Mouse (Mus musculus) CH12.LX (cell line): ENCODE data around the gene Taar7a. TPM values are rescaled to one million over a fixed set of nuclear protein-coding genes. Genes with fewer than 3 reads are reported as not detected.
A peak's percentile ranks its signal among the peaks of the same experiment; 100 is the strongest.

ENCODE experiments used
- DNase-seq: peaks from one replicate; pipeline ENCODE4 v3.0.0-alpha.2; 2013; ENCODE audit errors: extremely low read depth
- H3K27ac ChIP-seq: 2 replicates; pipeline ENCODE4 v1.5.1; 2012; ENCODE audit warnings: low read depth, mild to moderate bottlenecking, control low read depth, moderate library complexity; ENCODE audit not compliant: insufficient read depth
- H3K27me3 ChIP-seq: replicated peaks from 2 replicates; pipeline ENCODE3; 2012; ENCODE audit warnings: inconsistent platforms
- H3K36me3 ChIP-seq, 2 experiments: replicated peaks in 1 of 2; 2 replicates each; pipeline versions ENCODE3 to v1.6.1; 2012; ENCODE audit warnings: inconsistent platforms in 1 of 2, low read length in 1 of 2, mild to moderate bottlenecking in 1 of 2, mixed read lengths in 1 of 2, moderate library complexity in 1 of 2; ENCODE audit not compliant: control insufficient read depth in 1 of 2, insufficient read depth in 1 of 2
- H3K4me1 ChIP-seq, 2 experiments: 2 replicates each; pipeline ENCODE4 v1.6.1; 2012; ENCODE audit warnings: inconsistent platforms in 1 of 2, moderate library complexity in 1 of 2; ENCODE audit not compliant: insufficient read depth in 2 of 2, control insufficient read depth in 1 of 2
- H3K4me2 ChIP-seq: 2 replicates; pipeline ENCODE4 v1.6.1; 2012; ENCODE audit warnings: low read depth, mild to moderate bottlenecking, control low read depth; ENCODE audit not compliant: poor library complexity, insufficient read depth, severe bottlenecking
- H3K4me3 ChIP-seq, 3 experiments: fragments of 150-350 bp in 1 of 3; sonication (generic) in 1 of 3; replicated peaks in 1 of 3; 2 replicates each; pipeline versions ENCODE3 to v1.5.1; 2011 to 2012; ENCODE audit warnings: low read depth in 2 of 3, low read length in 2 of 3, mild to moderate bottlenecking in 2 of 3, moderate library complexity in 2 of 3, control low read depth in 1 of 3, improper control_type of control experiment in 1 of 3, inconsistent platforms in 1 of 3, mixed read lengths in 1 of 3; ENCODE audit not compliant: poor library complexity in 1 of 3
- H3K79me2 ChIP-seq: replicated peaks from 2 replicates; pipeline ENCODE4 v1.6.1; 2012; ENCODE audit warnings: mild to moderate bottlenecking, moderate library complexity; ENCODE audit not compliant: control insufficient read depth, poor library complexity, insufficient read depth, severe bottlenecking; ENCODE audit errors: extremely low read depth
- H3K9ac ChIP-seq: 2 replicates; pipeline ENCODE4 v1.6.1; 2012; ENCODE audit warnings: low read depth, mild to moderate bottlenecking, control low read depth, moderate library complexity; ENCODE audit not compliant: insufficient read depth
- H3K9me3 ChIP-seq: replicated peaks from 2 replicates; pipeline ENCODE3; 2012; ENCODE audit warnings: low read length, inconsistent platforms, mixed read lengths
- CHD1 ChIP-seq: IDR thresholded peaks from 2 replicates; pipeline ENCODE4 v1.6.1; 2012; ENCODE audit warnings: low read depth, low read length, improper control_type of control experiment, inconsistent platforms
- CHD2 ChIP-seq: IDR thresholded peaks from 2 replicates; pipeline ENCODE4 v1.6.1; 2011; ENCODE audit warnings: low read length, improper control_type of control experiment
- CTCF ChIP-seq, 2 experiments: IDR thresholded peaks in 1 of 2; conservative IDR thresholded peaks in 1 of 2; 2 replicates each; pipeline ENCODE4 v1.5.1; 2011 to 2012; ENCODE audit warnings: low read depth in 2 of 2, low read length in 2 of 2, improper control_type of control experiment in 1 of 2, inconsistent platforms in 1 of 2, mild to moderate bottlenecking in 1 of 2, moderate library complexity in 1 of 2
- EP300 ChIP-seq: IDR thresholded peaks from 2 replicates; pipeline ENCODE4 v1.6.1; 2011; ENCODE audit warnings: low read length, improper control_type of control experiment
- ETS1 ChIP-seq: conservative IDR thresholded peaks from 2 replicates; pipeline ENCODE4 v1.6.1; 2012; ENCODE audit warnings: low read depth, mild to moderate bottlenecking, inconsistent platforms, low read length, improper control_type of control experiment, moderate library complexity
- IRF4 ChIP-seq: IDR thresholded peaks from 2 replicates; pipeline ENCODE4 v1.6.1; 2014; ENCODE audit warnings: low read depth, mild to moderate bottlenecking, inconsistent platforms, low read length, improper control_type of control experiment
- KAT2A ChIP-seq: IDR thresholded peaks from 2 replicates; pipeline ENCODE4 v1.6.1; 2012; ENCODE audit warnings: low read length, improper control_type of control experiment, inconsistent platforms; ENCODE audit not compliant: insufficient replicate concordance
- MAX ChIP-seq: IDR thresholded peaks from 2 replicates; pipeline ENCODE4 v1.6.1; 2011; ENCODE audit warnings: low read length, improper control_type of control experiment
- MAZ ChIP-seq: IDR thresholded peaks from 2 replicates; pipeline ENCODE4 v1.6.1; 2012; ENCODE audit warnings: low read depth, mild to moderate bottlenecking, inconsistent platforms, low read length, improper control_type of control experiment, moderate library complexity
- MEF2A ChIP-seq: IDR thresholded peaks from 2 replicates; pipeline ENCODE4 v1.6.1; 2014; ENCODE audit warnings: low read depth, mild to moderate bottlenecking, inconsistent platforms, low read length, improper control_type of control experiment, borderline replicate concordance
- POLR2A ChIP-seq: IDR thresholded peaks from 2 replicates; pipeline ENCODE4 v1.6.1; 2011; ENCODE audit warnings: low read depth, mild to moderate bottlenecking, improper control_type of control experiment, low read length
- POLR2AphosphoS2 ChIP-seq: IDR thresholded peaks from 2 replicates; pipeline ENCODE4 v1.6.1; 2011; ENCODE audit warnings: low read depth, low read length, improper control_type of control experiment
- RAD21 ChIP-seq: IDR thresholded peaks from 2 replicates; pipeline ENCODE4 v1.6.1; 2011; ENCODE audit warnings: low read depth, mild to moderate bottlenecking, low read length, improper control_type of control experiment, moderate library complexity
- RCOR1 ChIP-seq: conservative IDR thresholded peaks from 2 replicates; pipeline ENCODE4 v1.6.1; 2012; ENCODE audit warnings: low read depth, mild to moderate bottlenecking, inconsistent platforms, low read length, improper control_type of control experiment
- SIN3A ChIP-seq: IDR thresholded peaks from 2 replicates; pipeline ENCODE4 v1.6.1; 2012; ENCODE audit warnings: low read length, improper control_type of control experiment, inconsistent platforms
- SMC3 ChIP-seq: IDR thresholded peaks from 2 replicates; pipeline ENCODE4 v1.6.1; 2011; ENCODE audit warnings: low read depth, low read length, improper control_type of control experiment
- TCF12 ChIP-seq: IDR thresholded peaks from 2 replicates; pipeline ENCODE4 v1.6.1; 2014; ENCODE audit warnings: low read depth, mild to moderate bottlenecking, inconsistent platforms, low read length, improper control_type of control experiment
- USF1 ChIP-seq: IDR thresholded peaks from 2 replicates; pipeline ENCODE4 v1.6.1; 2014; ENCODE audit warnings: low read depth, mild to moderate bottlenecking, inconsistent platforms, low read length, improper control_type of control experiment
- ZC3H11A ChIP-seq: IDR thresholded peaks from 2 replicates; pipeline ENCODE4 v1.6.1; 2012; ENCODE audit warnings: low read depth, mild to moderate bottlenecking, inconsistent platforms, low read length, improper control_type of control experiment
- dilution Hi-C: fragments of 300-500 bp; cut with MboI; formaldehyde crosslinking; loops from 2 replicates; pipeline ENCODE4 v1.14.3; 2020; ENCODE audit warnings: low sequenced_read_pairs; ENCODE audit not compliant: extremely low pct_unique_long_range_greater_than_20kb, extremely low pct_ligation_motif_present
- in situ Hi-C: fragments of 300-500 bp; cut with MboI; formaldehyde crosslinking; loops from 3 replicates; pipeline ENCODE4 v1.14.3; 2019; ENCODE audit warnings: low sequenced_read_pairs, low pct_ligation_motif_present, low pct_unique_long_range_greater_than_20kb, mixed read lengths
- polyA plus RNA-seq: library from polyadenylated mRNA; unstranded; fragments of >175 nt; gene quantifications from 2 replicates; pipeline ENCODE4 v1.2.1, GENCODE M21; 2012; ENCODE audit warnings: low read depth; ENCODE audit not compliant: insufficient read length
- total RNA-seq, 2 experiments: library from RNA; depleted of rRNA; stranded (reverse); fragments of 300-350 nt in 1 of 2; fragments of >200 nt in 1 of 2; gene quantifications; 2 replicates each; pipeline ENCODE4 v1.2.3; 2012 to 2014

The Taar7a gene
- total and polyA plus RNA-seq, 3 experiments: not detected

GRCm38 (mm10) chr10:23985546-23985945 is 7.7 kb downstream of the Taar7a start, which contains the start of gene Taar6:
Gene Taar6, minus strand, starts transcription at chr10:23985646.
- H3K9ac ChIP-seq: no peak within 1 kb of the TSS
- TF ChIP-seq CTCF (conservative IDR thresholded peaks at IDR 0.05 in 1 of 2, IDR thresholded peaks at IDR 0.05 in 1 of 2; ENCODE audit: low read depth in 2 of 2, low read length in 2 of 2) (no peak), SMC3 (no peak), SIN3A (no peak), MAX (no peak), USF1 (no peak), ETS1 (no peak), RCOR1 (no peak), POLR2AphosphoS2 (no peak), POLR2A (no peak), TCF12 (no peak), ZC3H11A (no peak), EP300 (no peak), CHD1 (no peak), CHD2 (no peak), KAT2A (no peak)
- dilution Hi-C loops: no loop called here

GRCm38 (mm10) chr10:23978901-23979705 is 14.2 kb downstream of the Taar7a start:
- dilution Hi-C loops: no loop called here

More at GRCm38 (mm10) chr10:23985546-23985945, 7.7 kb downstream of the Taar7a start, which contains the start of gene Taar6:
- H3K79me2 ChIP-seq: no peaks in the 10 kb centered on the region
- in situ Hi-C loops: no loop called here
- no peak within 1 kb of the TSS for H3K4me3 ChIP-seq
- no peaks in the 10 kb centered on the region for H3K9me3 ChIP-seq
- H3K27me3 ChIP-seq: no peaks in the 10 kb centered on the region
- H3K4me1 ChIP-seq: no peaks in the 10 kb centered on the region
- DNase-seq: no peak
- no peak within 1 kb of the TSS for H3K4me2 ChIP-seq
- H3K36me3 ChIP-seq: no peaks in the 10 kb centered on the region
- H3K27ac ChIP-seq: no peak within 1 kb of the TSS

More at GRCm38 (mm10) chr10:23978901-23979705, 14.2 kb downstream of the Taar7a start:
- Histone ChIP-seq H3K36me3 (no peaks in the 10 kb centered on the region), H3K9me3 (no peaks in the 10 kb centered on the region), H3K79me2 (no peaks in the 10 kb centered on the region), H3K27ac (no peak overlapping the region), H3K4me1 (no peaks in the 10 kb centered on the region), H3K4me2 (no peak overlapping the region), H3K4me3 (no peak overlapping the region), H3K27me3 (no peaks in the 10 kb centered on the region), H3K9ac (no peak overlapping the region)
- no peak for TF ChIP-seq USF1
- peak; percentile 91 for TF ChIP-seq SMC3
- TF ChIP-seq CTCF (conservative IDR thresholded peaks at IDR 0.05 in 1 of 2, IDR thresholded peaks at IDR 0.05 in 1 of 2; ENCODE audit: low read depth in 2 of 2, low read length in 2 of 2): peak in 1 of 2 experiments; percentile 87; a peak in 3 of 4 replicates
- TF ChIP-seq IRF4: 0 out of 2 replicates have a peak, but pooled peaks have one; percentile 23
- peak; percentile 76 for TF ChIP-seq RAD21
- peak; percentile 98 for TF ChIP-seq MAZ
- TF ChIP-seq MEF2A: no peak
- in situ Hi-C loops: no loop called here
- peak; percentile 65 for DNase-seq
